Mouse (Mus musculus) lung, embryonic 16.5 days (tissue): ENCODE data around the gene Ptger3. TPM values are rescaled to one million over a fixed set of nuclear protein-coding genes. Genes with fewer than 3 reads are reported as not detected.

Experiments
- ATAC-seq: fragments of 200-750 bp; cut with Nextera tagmentation; 2 replicates; pipeline ENCODE4 v1.8.0; 2017; ENCODE audit warnings: low read depth, mild to moderate bottlenecking, moderate library complexity
- H3K27ac ChIP-seq: fragments of 300-500 bp; sonication (generic); 2 replicates; pipeline ENCODE4 v1.5.1; 2014; ENCODE audit warnings: mild to moderate bottlenecking, control low read depth, low read length
- H3K27me3 ChIP-seq: fragments of 300-500 bp; sonication (generic); 2 replicates; pipeline ENCODE4 v1.6.1; 2014; ENCODE audit warnings: low read depth, low read length, mixed read lengths; ENCODE audit not compliant: control insufficient read depth, insufficient read depth
- H3K36me3 ChIP-seq: fragments of 300-500 bp; sonication (generic); 2 replicates; pipeline ENCODE4 v1.6.1; 2014; ENCODE audit warnings: low read length; ENCODE audit not compliant: control insufficient read depth, insufficient read depth
- H3K4me1 ChIP-seq: fragments of 300-500 bp; sonication (generic); replicated peaks from 2 replicates; pipeline ENCODE4 v1.6.1; 2014; ENCODE audit warnings: low read length, mixed read lengths; ENCODE audit not compliant: control insufficient read depth, insufficient read depth
- H3K4me2 ChIP-seq: fragments of 300-500 bp; sonication (generic); 2 replicates; pipeline ENCODE4 v1.6.1; 2014; ENCODE audit warnings: low read depth, low read length, control low read depth
- H3K4me3 ChIP-seq: fragments of 300-500 bp; sonication (generic); 2 replicates; pipeline ENCODE4 v1.5.1; 2014; ENCODE audit warnings: mild to moderate bottlenecking, low read length, control low read depth
- H3K9ac ChIP-seq: fragments of 300-500 bp; sonication (generic); 2 replicates; pipeline ENCODE4 v1.6.1; 2014; ENCODE audit warnings: low read length, control low read depth
- H3K9me3 ChIP-seq: fragments of 300-500 bp; sonication (generic); 2 replicates; pipeline ENCODE4 v1.6.1; 2016; ENCODE audit warnings: low read length; ENCODE audit not compliant: control insufficient read depth
- WGBS: fragments of 180-500 bp; shearing (Covaris S2); extraction: QIAGEN DNeasy Blood & Tissue Kit; methylation state at CpG from one replicate; pipeline ENCODE4 v1.1.7; 2014; 5-methylcytosine and 5-hydroxymethylcytosine counted together
- polyA plus RNA-seq: library from polyadenylated mRNA; unstranded; fragments of >200 nt; fragmentation: Nextera tagmentation; extraction: Ambion mirVana; gene quantifications from 2 replicates; pipeline ENCODE4 v1.2.1, GENCODE M21; 2015

The Ptger3 gene
- polyA plus RNA-seq: 12.0 and 13.9 TPM in 2 replicates

DNA sequence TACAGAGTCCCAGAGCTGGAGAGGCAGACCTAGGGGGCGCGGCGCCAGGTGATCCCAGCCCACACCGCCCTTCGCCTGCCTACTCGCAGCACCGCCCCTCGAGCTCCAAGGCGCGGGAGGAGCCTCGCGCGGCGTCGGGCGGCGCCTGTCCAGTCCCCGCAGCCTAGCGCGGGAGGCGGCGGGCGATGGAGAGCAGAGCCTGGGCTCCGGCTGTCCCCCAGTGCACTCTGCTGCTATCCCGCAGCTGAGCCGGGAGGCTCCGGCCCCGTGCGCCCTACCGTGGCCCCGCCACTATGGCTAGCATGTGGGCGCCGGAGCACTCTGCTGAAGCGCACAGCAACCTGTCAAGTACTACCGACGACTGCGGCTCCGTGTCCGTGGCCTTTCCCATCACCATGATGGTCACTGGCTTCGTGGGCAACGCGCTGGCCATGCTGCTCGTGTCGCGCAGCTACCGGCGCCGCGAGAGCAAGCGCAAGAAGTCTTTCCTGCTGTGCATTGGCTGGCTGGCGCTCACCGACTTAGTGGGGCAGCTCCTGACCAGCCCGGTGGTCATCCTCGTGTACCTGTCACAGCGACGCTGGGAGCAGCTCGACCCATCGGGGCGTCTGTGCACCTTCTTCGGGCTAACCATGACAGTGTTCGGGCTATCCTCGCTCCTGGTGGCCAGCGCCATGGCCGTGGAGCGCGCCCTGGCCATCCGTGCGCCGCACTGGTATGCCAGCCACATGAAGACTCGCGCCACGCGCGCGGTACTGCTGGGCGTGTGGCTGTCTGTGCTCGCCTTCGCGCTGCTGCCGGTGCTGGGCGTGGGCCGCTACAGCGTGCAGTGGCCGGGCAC is at the start of gene Ptger3:
TSS of gene Ptger3 (plus strand) at position 168 of the 841 bp plus-strand sequence.
- under 1% methylated on average over 78 of the region's 84 CpGs for WGBS
- Histone ChIP-seq H3K27me3 (peaks cover 30% of the 10 kb centered on the region), H3K9ac (peak within 1 kb of the TSS; percentile 42), H3K27ac (no peak within 1 kb of the TSS), H3K4me1 (peaks cover 10% of the 10 kb centered on the region), H3K9me3 (no peaks in the 10 kb centered on the region), H3K4me2 (peak within 1 kb of the TSS; percentile 86), H3K4me3 (peak within 1 kb of the TSS; percentile 58), H3K36me3 (no peaks in the 10 kb centered on the region)
- peak; percentile 82 for ATAC-seq

DNA sequence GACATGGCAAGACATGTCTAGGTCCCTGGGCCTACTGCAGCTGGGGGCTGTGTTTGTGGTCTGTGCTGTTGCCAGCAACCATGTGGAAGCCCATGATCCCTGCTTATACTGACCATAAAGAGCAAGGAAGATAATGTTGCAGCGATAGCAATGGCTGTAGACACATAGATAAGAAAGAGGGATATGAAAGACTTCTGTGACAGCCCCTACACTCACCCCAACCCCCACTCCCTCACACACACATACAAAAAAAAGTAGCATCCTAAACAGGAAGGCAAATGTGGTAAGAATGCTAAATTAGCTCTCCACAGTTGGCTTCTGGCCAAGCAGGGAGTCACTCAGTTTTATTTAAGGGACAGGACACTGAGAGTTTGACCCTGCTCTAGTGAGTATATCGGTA is 48.7 kb upstream of the Ptger3 start:
- Histone ChIP-seq H3K4me1 (peaks cover 4% of the 10 kb centered on the region; the same call in 1 of the 2 replicates), H3K27me3 (no peaks in the 10 kb centered on the region), H3K9me3 (no peaks in the 10 kb centered on the region), H3K4me3 (no peak overlapping the region), H3K27ac (no peak overlapping the region), H3K36me3 (no peaks in the 10 kb centered on the region), H3K4me2 (no peak overlapping the region), H3K9ac (no peak overlapping the region)
- 26% methylated on average over 2 of the region's 2 CpGs for WGBS
- peak; percentile 41; the same call in 1 of the 2 replicates for ATAC-seq

DNA sequence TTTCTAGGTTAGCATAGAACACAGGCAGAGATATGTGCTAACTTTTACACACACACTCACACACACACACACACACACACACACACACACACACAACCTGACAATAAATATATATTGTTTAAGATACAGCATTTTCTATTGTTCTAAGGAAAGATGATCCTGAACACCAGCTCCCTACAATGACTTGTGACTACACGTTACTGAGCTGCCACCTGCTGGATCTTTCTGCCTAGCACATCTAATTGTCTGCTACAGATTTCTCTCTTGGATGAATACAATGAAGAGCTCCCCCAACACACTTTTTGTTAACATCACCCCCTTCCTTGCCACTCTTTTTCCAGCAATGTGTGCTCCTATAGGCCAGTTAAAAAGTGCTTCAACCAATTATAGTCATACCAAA is 46.3 kb upstream of the Ptger3 start:
- H3K4me3 ChIP-seq: no peak overlapping the region
- no peaks in the 10 kb centered on the region for H3K9me3 ChIP-seq

DNA sequence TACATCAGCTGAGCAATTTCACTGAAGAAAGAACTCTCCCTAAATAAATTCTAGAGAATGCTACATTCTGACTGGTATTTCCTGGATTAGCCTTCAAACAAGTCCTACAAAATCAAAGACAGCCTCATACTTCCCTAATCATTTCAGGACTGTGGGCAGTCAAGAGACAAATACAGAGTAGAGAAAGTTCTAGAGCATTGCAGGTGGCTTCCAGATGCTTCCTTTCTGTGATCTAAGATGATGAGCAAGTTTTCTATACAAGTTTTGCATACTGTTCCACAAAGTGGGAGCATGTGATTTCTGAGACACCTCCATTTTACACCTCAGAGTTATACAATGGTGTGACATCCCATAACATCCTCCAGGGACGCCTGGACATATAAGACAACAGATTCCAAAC is 42.9 kb upstream of the Ptger3 start:
- 0 out of 2 replicates have a peak, but pooled peaks cover 2% of the 10 kb centered on the region for H3K27me3 ChIP-seq
- no peak overlapping the region for H3K4me3 ChIP-seq
- no peaks in the 10 kb centered on the region for H3K9me3 ChIP-seq
- H3K4me2 ChIP-seq: no peak overlapping the region
- 18% methylated on average over 1 of the region's 1 CpGs for WGBS
- no peaks in the 10 kb centered on the region for H3K4me1 ChIP-seq
- no peak for ATAC-seq
- no peak overlapping the region for H3K27ac ChIP-seq
- H3K36me3 ChIP-seq: no peaks in the 10 kb centered on the region
- no peak overlapping the region for H3K9ac ChIP-seq

More for the DNA sequence above, 46.3 kb upstream of the Ptger3 start:
- WGBS: 0% methylated on average over 1 of the region's 1 CpGs
- Histone ChIP-seq H3K9ac (no peak overlapping the region), H3K4me2 (no peak overlapping the region), H3K27me3 (no peaks in the 10 kb centered on the region), H3K36me3 (no peaks in the 10 kb centered on the region), H3K27ac (no peak overlapping the region), H3K4me1 (peaks cover 4% of the 10 kb centered on the region; the same call in 1 of the 2 replicates)
- ATAC-seq: no peak

DNA sequence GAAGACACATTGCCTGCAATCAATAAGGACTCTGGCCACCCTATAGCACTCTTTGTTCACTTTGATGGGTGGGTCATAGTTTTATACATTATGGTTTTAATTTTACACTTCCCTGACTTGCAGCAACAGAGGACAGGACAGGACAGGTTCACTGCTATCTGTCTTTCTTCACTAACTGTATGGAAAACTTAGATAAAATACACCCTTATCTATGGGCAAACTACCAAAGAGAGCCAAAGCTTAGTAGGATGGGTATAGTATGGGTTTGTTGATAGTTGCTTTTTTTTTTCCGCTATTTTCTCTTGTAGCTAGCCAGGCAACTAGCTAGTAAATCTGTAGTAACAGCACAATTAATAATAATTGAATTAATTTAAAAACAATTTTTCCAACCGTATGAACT is 35.1 kb upstream of the Ptger3 start:
- WGBS: 77% methylated on average over 2 of the region's 2 CpGs
- no peaks in the 10 kb centered on the region for H3K36me3 ChIP-seq
- H3K9me3 ChIP-seq: no peaks in the 10 kb centered on the region
- H3K27ac ChIP-seq: no peak overlapping the region
- H3K9ac ChIP-seq: no peak overlapping the region
- H3K4me3 ChIP-seq: no peak overlapping the region
- H3K4me1 ChIP-seq: peaks cover 4% of the 10 kb centered on the region
- peaks cover 26% of the 10 kb centered on the region for H3K27me3 ChIP-seq
- no peak overlapping the region for H3K4me2 ChIP-seq
- no peak for ATAC-seq

DNA sequence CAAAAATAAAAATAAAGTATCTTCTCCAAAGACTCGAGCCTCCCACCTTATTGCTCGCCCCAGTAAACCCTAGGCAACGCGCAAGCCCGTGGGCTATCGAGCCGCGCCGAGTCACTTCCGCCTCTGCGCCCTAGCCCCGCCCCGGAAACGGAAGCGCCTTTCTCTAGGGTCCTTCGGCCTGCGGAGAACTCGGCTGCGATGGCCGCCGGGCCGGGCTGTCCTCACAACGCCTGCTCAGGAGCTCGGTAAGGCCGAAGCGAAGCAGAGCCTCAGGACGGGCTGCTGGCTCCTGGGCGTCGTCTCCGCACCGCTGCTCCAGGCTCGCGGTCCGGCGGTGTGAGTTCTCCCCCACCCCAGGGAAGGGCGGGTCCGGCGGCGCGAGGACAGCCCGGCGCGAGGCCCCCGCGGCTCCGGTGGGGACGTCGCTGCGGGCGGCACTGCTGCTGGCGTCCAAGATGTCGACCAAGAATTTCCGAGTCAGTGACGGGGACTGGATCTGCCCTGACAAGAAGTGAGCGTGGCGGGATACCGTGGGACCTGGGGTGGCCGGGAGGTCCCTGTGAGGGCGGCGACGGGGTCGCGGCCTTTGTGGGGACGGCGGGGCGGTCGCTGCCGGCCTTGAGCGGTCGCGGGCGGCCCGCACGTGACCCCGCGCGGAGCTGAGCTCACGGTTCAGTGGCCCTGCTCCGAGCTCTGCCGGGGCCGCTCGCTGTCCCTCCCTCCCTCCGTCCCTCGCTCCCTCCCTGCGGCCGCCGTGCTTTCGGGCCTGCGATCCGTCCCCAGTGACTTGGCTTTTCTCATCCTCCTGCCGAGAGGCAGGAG is 32.5 kb upstream of the Ptger3 start, which contains the start of gene Zranb2:
TSS of gene Zranb2 (plus strand) at position 197 of the 822 bp plus-strand sequence.
- Histone ChIP-seq H3K27ac (peak within 1 kb of the TSS; percentile 85), H3K9me3 (no peaks in the 10 kb centered on the region), H3K4me2 (peak within 1 kb of the TSS; percentile 85), H3K9ac (peak within 1 kb of the TSS; percentile 95), H3K4me3 (peak within 1 kb of the TSS; percentile 79), H3K27me3 (peaks cover 24% of the 10 kb centered on the region), H3K4me1 (peaks cover 4% of the 10 kb centered on the region), H3K36me3 (peaks cover 5% of the 10 kb centered on the region; the same call in 1 of the 2 replicates)
- under 1% methylated on average over 87 of the region's 91 CpGs for WGBS
- peak; percentile 96 for ATAC-seq

DNA sequence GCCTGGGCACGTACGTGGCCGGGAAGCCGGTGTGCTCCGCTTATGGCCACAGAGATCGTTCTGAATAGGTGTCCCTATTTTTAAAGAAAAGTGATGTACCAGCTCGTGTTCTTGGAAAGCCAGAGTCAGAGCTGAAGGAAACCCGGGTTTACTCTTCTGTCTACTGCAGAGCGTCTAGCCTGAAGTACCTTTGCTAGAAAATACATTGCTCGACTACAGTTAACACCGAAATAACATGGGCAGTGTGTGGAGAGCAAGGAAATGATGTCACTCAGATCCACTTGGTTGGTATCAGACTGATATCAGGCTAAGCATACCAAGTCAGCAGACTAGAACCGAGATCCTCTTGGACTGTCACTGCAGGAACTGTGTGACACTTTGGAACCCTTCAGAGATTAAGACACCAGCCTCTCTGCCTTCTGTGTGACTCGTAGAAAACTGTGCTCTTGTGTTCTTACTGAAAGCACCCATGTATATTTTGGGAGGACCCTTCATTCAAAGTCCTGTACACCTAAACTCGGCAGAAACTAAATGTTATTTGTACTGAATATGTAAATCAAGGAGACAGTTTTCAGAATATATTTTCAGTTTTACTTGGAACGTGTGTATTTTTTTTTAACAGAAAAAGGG is 31.8 kb upstream of the Ptger3 start:
- ATAC-seq: peak; percentile 15
- WGBS: 2% methylated on average over 15 of the region's 15 CpGs

DNA sequence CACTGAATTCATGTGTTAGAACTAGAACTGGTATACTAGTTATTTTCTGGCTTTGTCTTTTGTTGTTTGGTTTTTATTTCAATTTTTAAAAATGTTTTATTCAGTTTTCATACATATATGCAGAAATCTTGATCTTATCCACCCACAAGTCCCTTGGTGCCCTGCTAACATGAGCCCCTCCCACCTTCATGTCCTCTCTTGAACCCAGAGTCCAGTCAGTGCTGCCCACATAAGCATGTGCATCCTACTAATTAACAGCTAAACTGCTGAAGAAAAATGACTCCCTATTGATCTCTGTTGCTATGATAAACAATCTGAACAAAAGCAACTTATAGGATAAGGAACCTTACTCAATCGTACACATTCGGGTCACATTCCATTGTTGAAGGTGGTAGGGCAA is 17.4 kb upstream of the Ptger3 start:
- Histone ChIP-seq H3K4me2 (no peak overlapping the region), H3K4me3 (no peak overlapping the region), H3K4me1 (no peaks in the 10 kb centered on the region), H3K9ac (no peak overlapping the region), H3K9me3 (no peaks in the 10 kb centered on the region), H3K36me3 (peaks cover 31% of the 10 kb centered on the region), H3K27ac (no peak overlapping the region), H3K27me3 (no peaks in the 10 kb centered on the region)
- ATAC-seq: no peak
- WGBS: 94% methylated on average over 2 of the region's 2 CpGs

More for the DNA sequence above, 31.8 kb upstream of the Ptger3 start:
- Histone ChIP-seq H3K9ac (peak overlapping the region; percentile 95), H3K9me3 (no peaks in the 10 kb centered on the region), H3K27ac (peak overlapping the region; percentile 85), H3K4me2 (peak overlapping the region; percentile 85), H3K4me3 (peak overlapping the region; percentile 79), H3K36me3 (peaks cover 9% of the 10 kb centered on the region; the same call in 1 of the 2 replicates), H3K4me1 (peaks cover 4% of the 10 kb centered on the region), H3K27me3 (peaks cover 19% of the 10 kb centered on the region)
